Mouse (Mus musculus): Measurements from ENCODE around the gene Crhbp.

The Crhbp gene

GRCm38 (mm10) chr13:95444824-95445223 is at the start of gene Crhbp:
Gene Crhbp, minus strand, starts transcription at chr13:95444924.
- DNase-seq (ENCODE audit: low spot score in 2 of 2), result no peak

DNA sequence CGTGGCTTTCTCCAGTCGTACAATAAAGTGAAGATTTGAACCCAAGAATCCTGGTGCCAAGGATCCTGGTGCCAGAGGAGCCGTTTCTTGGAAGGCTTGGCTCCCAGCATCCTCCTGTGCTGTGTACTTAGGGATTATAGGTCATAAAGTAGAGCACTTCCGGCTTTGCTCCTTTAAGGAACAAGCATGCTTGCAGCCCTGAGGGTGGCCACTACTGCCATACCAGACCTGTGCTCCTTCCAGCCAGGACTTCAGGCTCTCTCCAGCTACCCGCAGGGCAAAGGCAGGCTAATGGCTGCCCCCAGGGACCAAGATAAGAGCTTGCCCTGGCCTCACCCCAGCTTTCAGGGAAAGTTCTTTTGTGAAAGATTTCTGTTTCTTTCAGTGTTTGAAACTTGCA is 48.6 kb upstream of the Crhbp start:
- DNase-seq (ENCODE audit: low spot score in 2 of 2), result no peak

- no peak for DNase-seq (ENCODE audit: low spot score in 2 of 2)
These were observed 46.6 kb upstream of the Crhbp start for GRCm38 (mm10) chr13:95491327-95491726.

- no peak for DNase-seq (ENCODE audit: low spot score in 2 of 2)
These were observed 39.9 kb upstream of the Crhbp start for GRCm38 (mm10) chr13:95484664-95485063.

GRCm38 (mm10) chr13:95481428-95481827 is 36.7 kb upstream of the Crhbp start:
- DNase-seq (ENCODE audit: low spot score in 2 of 2), result peak; percentile 45 to 68

DNA sequence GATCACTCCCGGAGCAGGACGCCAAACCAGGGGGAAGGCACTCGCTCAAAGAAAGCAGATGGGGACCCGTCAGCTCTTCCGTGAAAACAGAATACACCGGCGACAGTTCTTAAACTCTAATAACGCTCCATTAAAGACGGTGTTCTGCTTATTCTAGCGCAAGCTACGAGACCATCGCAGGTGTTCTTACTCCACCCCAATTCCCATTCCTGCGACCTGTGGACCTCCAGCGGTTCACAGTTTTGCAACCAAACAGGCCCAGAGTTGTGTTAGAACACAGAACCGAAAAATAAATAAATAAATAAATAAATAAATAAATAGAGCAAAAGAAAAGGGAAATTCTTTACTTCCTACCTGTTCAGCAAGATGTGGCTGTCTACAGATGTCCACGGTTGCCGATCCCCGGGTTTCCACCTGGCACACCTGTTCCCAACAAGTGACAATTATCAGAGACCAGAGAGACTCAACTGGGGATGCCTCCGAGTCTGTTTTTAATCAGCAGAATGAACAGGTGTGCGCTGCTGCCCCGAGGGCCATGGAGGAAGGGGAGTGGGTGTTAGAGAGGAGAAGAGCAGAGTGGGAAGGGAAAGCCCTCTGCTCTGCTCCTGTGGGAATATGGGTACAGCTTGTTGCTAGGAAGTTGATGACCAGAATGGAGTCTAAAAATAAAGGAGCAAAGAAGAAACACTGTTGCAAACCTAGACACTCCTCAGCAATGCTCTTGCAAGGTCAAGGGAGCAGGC is 34.1 kb upstream of the Crhbp start, which contains the start of gene S100z:
S100z (minus strand) TSS at position 51 of the 743 bp plus-strand sequence.
- DNase-seq (ENCODE audit: low spot score in 2 of 2), result no peak

- no peak for DNase-seq (ENCODE audit: low spot score in 2 of 2)
These were observed 32.4 kb upstream of the Crhbp start for GRCm38 (mm10) chr13:95477173-95477572.

GRCm38 (mm10) chr13:95475124-95475523 is 30.4 kb upstream of the Crhbp start:
- no peak for DNase-seq (ENCODE audit: low spot score in 2 of 2)

GRCm38 (mm10) chr13:95474294-95474693 is 29.6 kb upstream of the Crhbp start:
- no peak for DNase-seq (ENCODE audit: low spot score in 2 of 2)

GRCm38 (mm10) chr13:95470970-95471369 is 26.2 kb upstream of the Crhbp start:
- DNase-seq (ENCODE audit: low spot score in 2 of 2), result no peak

- DNase-seq (ENCODE audit: low spot score in 2 of 2), result no peak
These were observed 6.8 kb upstream of the Crhbp start for GRCm38 (mm10) chr13:95451529-95451928.

GRCm38 (mm10) chr13:95450636-95451210 is 6.0 kb upstream of the Crhbp start:
- no peak for DNase-seq (ENCODE audit: low spot score in 2 of 2)

- DNase-seq (ENCODE audit: low spot score in 2 of 2), result no peak
These were observed 5.0 kb upstream of the Crhbp start for GRCm38 (mm10) chr13:95449730-95450129.

DNA sequence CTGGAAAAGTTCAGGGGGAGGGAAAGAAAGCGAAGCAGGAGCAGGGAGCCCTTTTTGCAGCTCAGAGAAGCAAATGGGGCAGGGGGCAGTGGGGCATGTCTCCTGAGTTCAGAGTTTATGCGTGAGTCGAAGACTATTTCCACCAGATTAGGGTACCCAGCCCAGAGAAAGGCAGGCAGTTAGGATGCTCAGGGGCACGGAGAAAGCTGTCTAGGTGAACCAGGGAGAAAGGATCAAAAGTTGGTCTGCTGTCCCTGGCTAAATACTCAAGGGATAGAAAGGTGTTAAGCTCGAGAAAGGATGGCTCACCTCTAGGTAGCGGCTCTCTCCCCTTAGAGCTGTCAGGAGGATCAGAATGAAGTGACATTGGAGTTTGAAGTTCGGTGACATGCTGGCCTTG is 433 bp downstream of the Crhbp start:
- DNase-seq (ENCODE audit: low spot score in 2 of 2), result no peak

- no peak for DNase-seq (ENCODE audit: low spot score in 2 of 2)
These were observed 1.1 kb downstream of the Crhbp start for GRCm38 (mm10) chr13:95443376-95444233.

- no peak for DNase-seq (ENCODE audit: low spot score in 2 of 2)
These were observed 1.8 kb downstream of the Crhbp start for GRCm38 (mm10) chr13:95442901-95443300.

DNA sequence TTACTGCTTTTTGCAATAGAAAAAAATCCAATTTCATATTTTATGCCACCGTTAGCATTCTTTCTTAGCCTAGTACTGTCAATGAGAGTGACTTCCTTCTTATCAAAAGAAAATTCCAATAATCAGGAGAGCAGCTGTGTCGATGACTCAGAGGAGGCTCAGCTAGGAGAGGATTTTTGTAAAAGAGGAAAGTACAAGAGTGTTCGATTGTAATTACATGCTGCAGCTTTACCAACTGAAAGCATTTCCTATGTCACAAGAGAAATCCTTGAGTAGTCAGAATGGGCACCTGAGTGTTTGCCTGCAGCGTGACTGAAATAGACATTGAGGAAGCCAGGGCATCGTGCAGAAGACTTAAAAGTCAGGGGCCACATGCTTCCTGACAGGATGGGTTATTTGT is 5.2 kb downstream of the Crhbp start:
- no peak for DNase-seq (ENCODE audit: low spot score in 2 of 2)

DNA sequence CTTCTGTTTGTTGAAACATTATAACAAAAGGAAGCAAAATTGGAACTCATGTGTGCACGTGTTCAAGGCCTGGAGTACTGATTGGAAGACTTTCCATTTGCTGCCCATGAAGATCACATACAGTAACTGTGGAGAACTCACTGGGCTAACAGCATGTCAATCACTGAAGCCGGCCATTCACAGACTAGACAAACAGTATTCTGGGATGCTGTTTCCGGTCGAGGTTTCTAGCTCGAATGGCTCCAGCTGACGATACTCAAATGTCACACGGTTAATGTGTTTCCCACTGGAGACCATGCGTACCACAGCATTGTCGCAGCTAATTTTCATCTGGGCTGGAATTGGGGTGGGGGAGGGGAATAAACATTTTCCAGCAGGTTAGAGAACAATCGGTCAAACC is 13.0 kb downstream of the Crhbp start:
- no peak for DNase-seq (ENCODE audit: low spot score in 2 of 2)

- no peak for DNase-seq (ENCODE audit: low spot score in 2 of 2)
These were observed 17.2 kb downstream of the Crhbp start for GRCm38 (mm10) chr13:95427499-95427898.

- DNase-seq (ENCODE audit: low spot score in 2 of 2), result no peak
These were observed 18.3 kb downstream of the Crhbp start for GRCm38 (mm10) chr13:95426421-95426820.

- DNase-seq (ENCODE audit: low spot score in 2 of 2), result no peak
These were observed 19.2 kb downstream of the Crhbp start for GRCm38 (mm10) chr13:95425484-95425883.

DNA sequence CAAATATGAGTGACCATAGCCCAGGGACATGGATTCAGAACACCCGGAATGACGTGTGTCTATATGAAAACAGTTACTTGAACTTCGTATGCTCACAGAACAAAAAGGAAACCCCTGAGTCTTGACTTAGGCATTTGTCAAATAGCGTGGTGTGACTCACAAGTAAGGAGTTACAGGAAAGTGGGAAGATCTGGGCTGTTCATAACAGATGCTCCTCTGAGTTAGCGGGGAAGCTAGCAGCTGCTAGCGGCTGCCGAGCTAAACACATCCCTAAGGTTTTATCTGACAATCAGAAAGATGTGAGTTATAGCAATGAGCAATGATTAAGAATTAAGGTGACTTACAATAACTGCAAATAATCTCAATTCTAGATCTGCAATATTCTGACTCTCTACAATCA is 19.8 kb downstream of the Crhbp start:
- no peak for DNase-seq (ENCODE audit: low spot score in 2 of 2)
